Mouse (Mus musculus) lung, adult 2 months (tissue): Measurements from ENCODE around the gene Guk1. TPM values are rescaled to one million over a fixed set of nuclear protein-coding genes. Genes with fewer than 3 reads are reported as not detected.
A peak's percentile ranks its signal among the peaks of the same experiment; 100 is the strongest.

Experiments
- DNase-seq: peaks from one replicate; pipeline ENCODE4 v3.0.0; 2022
- H3K4me1 ChIP-seq: fragments of 200-500 bp; 2 replicates; pipeline ENCODE4 v1.6.1; 2011; ENCODE audit warnings: low read length; ENCODE audit not compliant: control insufficient read depth, insufficient read depth
- H3K4me3 ChIP-seq: fragments of 200-500 bp; replicated peaks from 2 replicates; pipeline ENCODE3; 2011; ENCODE audit warnings: low read depth, mild to moderate bottlenecking, control low read depth, low read length; ENCODE audit errors: extremely low read depth
- CTCF ChIP-seq: fragments of 200-500 bp; IDR thresholded peaks from 2 replicates; pipeline ENCODE4 v1.5.1; 2011; ENCODE audit warnings: mild to moderate bottlenecking, low read length, control low read depth; ENCODE audit not compliant: insufficient read depth
- POLR2A ChIP-seq: fragments of 200-500 bp; IDR thresholded peaks from 2 replicates; pipeline ENCODE4 v1.6.1; 2011; ENCODE audit warnings: low read depth, mild to moderate bottlenecking, control low read depth, low read length, borderline replicate concordance; ENCODE audit errors: extremely low read depth
- WGBS: fragments of 180-500 bp; shearing (Covaris S2); methylation state at CpG from one replicate; pipeline ENCODE4 v1.1.7; 2018; 5-methylcytosine and 5-hydroxymethylcytosine counted together
- polyA plus RNA-seq: library from polyadenylated mRNA; depleted of rRNA; stranded (reverse); fragments of >200 nt; gene quantifications from 2 replicates; pipeline ENCODE4 v1.2.3, GENCODE M21; 2012

Gene Guk1
- polyA plus RNA-seq, 1 experiment = 126 TPM

GRCm38 (mm10) chr11:59170549-59170948 lies 21.5 kb downstream of the Guk1 start:
- DNase-seq = no peak
- 64% methylated on average over 4 of the region's 4 CpGs for WGBS
- no peak for TF ChIP-seq POLR2A
- no peak for TF ChIP-seq CTCF
- H3K4me3 ChIP-seq = no peak overlapping the region
- no peaks in the 10 kb centered on the region for H3K4me1 ChIP-seq

DNA sequence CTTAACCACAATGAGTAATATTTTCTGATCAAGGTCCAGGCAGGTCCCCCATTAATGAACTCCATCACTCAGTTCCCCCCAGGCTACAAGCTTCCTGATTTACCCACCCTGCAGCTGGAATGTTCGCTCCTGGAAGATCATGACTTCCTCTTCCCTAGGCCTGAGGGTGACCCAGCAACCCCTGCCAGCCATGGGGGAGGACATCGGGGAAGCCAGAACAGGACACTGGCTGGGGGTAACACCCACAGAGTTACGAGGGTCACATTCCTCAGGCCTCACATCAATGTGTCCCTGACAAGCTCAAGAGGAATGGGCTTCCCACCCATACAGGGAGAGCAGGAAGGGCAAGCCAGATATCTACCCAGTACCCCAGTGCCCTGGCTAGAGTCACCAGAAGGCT lies 22.2 kb downstream of the Guk1 start:
- no peak for DNase-seq
- Histone ChIP-seq H3K4me1 (no peaks in the 10 kb centered on the region), H3K4me3 (no peak overlapping the region)
- 48% methylated on average over 3 of the region's 3 CpGs for WGBS
- TF ChIP-seq CTCF (no peak), POLR2A (no peak)

GRCm38 (mm10) chr11:59165616-59166241 lies 26.3 kb downstream of the Guk1 start:
- no peak for DNase-seq
- TF ChIP-seq CTCF (no peak), POLR2A (no peak)
- WGBS = 57% methylated on average over 2 of the region's 2 CpGs
- H3K4me3 ChIP-seq = no peak overlapping the region
- no peaks in the 10 kb centered on the region for H3K4me1 ChIP-seq

DNA sequence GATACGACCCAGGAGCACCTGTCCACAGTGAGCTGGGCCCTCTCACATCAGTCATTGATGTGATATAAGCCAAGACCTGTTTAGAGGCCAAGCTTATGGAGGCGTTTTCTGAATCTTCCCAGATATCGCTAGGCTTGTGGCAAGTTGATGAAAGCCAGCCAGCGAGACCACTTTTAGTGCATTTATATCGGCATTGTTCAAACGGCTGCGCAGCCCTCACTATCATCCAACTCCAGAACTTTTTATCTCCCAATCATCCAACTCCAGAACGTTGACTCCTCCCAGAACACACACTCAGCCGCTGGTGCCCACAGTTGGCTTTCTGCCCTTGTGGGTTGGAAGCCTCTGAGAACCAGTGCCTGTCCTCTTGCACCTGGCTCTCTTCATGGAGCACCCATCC lies 27.6 kb downstream of the Guk1 start:
- Histone ChIP-seq H3K4me1 (no peaks in the 10 kb centered on the region), H3K4me3 (no peak overlapping the region)
- WGBS = 72% methylated on average over 9 of the region's 9 CpGs
- no peak for TF ChIP-seq CTCF
- no peak for TF ChIP-seq POLR2A
- no peak for DNase-seq

DNA sequence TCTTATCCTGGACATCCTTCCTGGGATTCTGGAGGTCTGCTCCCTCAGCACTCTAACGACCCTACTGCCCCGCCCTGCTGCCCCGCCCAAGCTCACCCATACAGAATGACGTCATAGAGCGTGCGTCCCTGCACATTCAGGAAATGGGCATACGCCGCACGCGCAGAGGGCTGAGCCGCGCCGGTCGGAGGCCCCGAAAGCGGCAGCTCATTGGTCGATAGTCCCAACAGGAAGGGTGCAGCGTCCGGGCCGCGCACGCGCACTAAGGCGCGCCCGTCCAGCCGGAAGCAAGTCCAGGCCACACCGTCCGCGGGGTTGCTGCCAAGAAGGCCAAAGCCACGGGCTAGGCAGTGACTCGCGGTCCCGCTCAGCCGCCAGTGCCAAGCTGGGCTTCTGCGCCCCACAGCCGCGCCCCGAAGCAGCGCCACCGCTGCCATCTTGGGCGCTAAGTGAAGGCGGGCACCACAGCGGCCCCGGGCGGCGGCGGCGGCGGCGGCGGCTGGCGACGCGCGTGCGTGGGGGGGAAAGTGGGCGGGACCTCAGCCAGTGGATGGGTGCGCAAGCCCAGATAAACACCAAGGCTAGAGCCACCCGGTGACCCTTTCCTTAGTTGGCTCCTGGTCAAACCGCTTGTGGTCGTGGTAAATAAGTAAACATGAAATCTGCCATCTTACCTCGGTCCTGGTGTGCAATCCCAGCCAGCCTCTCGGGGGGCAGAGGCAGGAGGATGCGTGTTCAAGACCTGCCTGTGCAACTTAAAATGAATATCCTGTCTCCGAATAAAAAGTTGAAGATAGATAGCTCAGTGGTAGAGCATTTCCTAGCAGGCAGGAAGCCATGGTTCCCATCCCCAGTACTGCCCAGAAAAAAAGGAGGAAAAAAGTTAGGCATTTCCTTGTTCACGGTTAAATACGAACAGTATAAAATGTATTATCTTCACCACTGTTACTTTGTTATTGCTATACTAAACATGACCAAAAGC lies 28.5 kb downstream of the Guk1 start, which contains the start of gene Iba57:
Iba57 (minus strand) TSS at position 485 of the 982 bp plus-strand sequence.
- peak; percentile 95 for DNase-seq
- 1% methylated on average over 68 of the region's 68 CpGs for WGBS

DNA sequence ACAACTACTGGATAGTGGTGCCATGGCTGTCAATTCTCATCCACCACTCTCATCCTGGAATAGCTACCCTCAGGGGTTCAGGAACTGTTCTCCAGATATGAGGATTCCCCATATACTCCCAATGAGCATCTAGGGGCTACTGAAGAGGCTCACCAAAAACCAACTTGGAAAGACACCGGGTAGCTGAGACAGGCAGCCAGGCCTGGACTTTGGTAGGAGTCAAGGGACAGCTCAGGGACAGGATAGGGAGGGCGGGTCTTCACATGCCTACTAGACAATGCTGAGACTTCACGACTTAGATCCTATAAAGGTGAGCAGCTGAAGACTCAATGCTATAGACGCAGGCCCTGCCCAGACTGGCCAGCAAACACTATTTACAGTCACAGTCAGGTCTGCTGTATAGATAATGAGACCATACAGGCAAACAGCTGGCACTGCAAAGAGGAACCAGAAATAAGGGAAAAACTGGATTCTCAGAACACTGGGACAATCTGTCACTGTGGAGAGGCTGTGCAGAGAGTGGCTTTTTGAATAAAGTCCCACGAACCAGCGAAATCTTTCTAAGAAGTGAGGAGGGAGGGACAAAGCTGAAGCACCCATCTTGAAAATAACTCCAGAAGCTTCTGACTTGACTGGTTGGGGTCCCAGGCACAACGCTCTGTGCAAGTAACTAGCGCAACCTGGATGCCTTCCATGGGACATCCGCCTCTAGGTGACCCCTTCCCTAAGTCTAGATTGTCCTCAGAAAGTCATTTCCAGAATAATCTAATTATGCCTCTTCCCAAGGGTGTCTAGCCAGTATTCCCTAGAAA lies 29.4 kb downstream of the Guk1 start:
- DNase-seq = no peak
- no peaks in the 10 kb centered on the region for H3K4me1 ChIP-seq
- H3K4me3 ChIP-seq = peak overlapping the region; percentile 42
- 47% methylated on average over 9 of the region's 9 CpGs for WGBS
- TF ChIP-seq CTCF (no peak), POLR2A (no peak; the same call in 1 of the 2 replicates)

More for the DNA sequence above, 28.5 kb downstream of the Guk1 start, which contains the start of gene Iba57:
- no peak for TF ChIP-seq CTCF
- TF ChIP-seq POLR2A = peak; percentile 63
- Histone ChIP-seq H3K4me3 (peak within 1 kb of the TSS; percentile 70), H3K4me1 (no peaks in the 10 kb centered on the region)

GRCm38 (mm10) chr11:59161398-59161797 lies 30.6 kb downstream of the Guk1 start:
- TF ChIP-seq POLR2A (no peak), CTCF (no peak)
- no peak for DNase-seq
- H3K4me3 ChIP-seq = no peak overlapping the region
- H3K4me1 ChIP-seq = no peaks in the 10 kb centered on the region
- WGBS = 71% methylated on average over 5 of the region's 5 CpGs

DNA sequence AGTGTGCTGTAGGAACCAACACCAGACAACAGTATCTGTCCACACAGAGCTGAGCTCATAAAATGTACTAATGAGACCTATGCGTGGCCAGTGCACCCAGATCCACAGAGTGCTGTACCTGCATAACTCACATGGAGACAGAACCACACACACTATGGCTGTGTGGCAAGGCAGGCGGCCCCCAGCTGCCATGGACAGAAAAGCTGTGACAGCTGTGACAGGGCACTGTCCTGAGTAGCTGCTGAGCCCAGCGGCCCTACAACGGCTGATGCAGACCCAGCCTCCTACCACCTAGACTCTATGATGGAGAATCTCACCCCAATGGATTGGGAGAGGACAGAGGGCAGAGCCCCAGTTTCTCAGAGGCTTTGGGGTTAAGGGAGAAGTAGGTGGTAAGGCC lies 32.5 kb downstream of the Guk1 start:
- DNase-seq = no peak
- H3K4me3 ChIP-seq = no peak overlapping the region
- TF ChIP-seq POLR2A = no peak
- H3K4me1 ChIP-seq = no peaks in the 10 kb centered on the region
- 91% methylated on average over 4 of the region's 4 CpGs for WGBS

DNA sequence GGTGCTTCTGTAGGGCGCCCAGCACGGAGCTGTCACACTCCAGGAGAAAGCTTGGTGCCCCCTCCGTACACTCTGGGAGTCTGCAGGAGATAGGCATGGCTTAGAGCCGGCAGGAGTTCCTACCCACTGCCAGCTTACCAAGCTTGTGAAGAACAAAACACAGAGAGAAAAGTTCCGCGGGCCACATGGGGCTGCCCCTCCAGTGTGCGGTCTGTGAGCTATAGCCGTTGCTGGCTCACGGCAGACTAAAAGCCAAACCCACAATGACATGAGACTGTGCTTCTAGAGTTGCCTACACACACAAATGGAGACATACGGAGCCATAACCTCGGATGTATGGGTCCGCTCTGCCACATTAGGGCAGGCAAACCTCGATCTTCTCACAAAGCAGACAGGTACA lies 32.9 kb downstream of the Guk1 start:
- 93% methylated on average over 13 of the region's 13 CpGs for WGBS
- no peaks in the 10 kb centered on the region for H3K4me1 ChIP-seq
- TF ChIP-seq POLR2A (no peak), CTCF (no peak)
- H3K4me3 ChIP-seq = no peak overlapping the region
- no peak for DNase-seq
